Mouse (Mus musculus) olfactory bulb, adult 2 months (tissue): Measurements from ENCODE around the gene Pepd. TPM values are rescaled to one million over a fixed set of nuclear protein-coding genes. Genes with fewer than 3 reads are reported as not detected.

ENCODE experiments used
- H3K27ac ChIP-seq: fragments of 200-500 bp; 2 replicates; pipeline ENCODE4 v1.5.1; 2012; ENCODE audit warnings: low read depth, low read length; ENCODE audit not compliant: insufficient read depth
- H3K4me1 ChIP-seq: fragments of 200-500 bp; 2 replicates; pipeline ENCODE4 v1.6.1; 2012; ENCODE audit warnings: low read length; ENCODE audit not compliant: control insufficient read depth, insufficient read depth
- H3K4me3 ChIP-seq: fragments of 200-500 bp; 2 replicates; pipeline ENCODE4 v1.5.1; 2012; ENCODE audit warnings: mild to moderate bottlenecking, low read depth, low read length, moderate library complexity; ENCODE audit not compliant: insufficient read depth
- CTCF ChIP-seq: fragments of 200-500 bp; IDR thresholded peaks from 2 replicates; pipeline ENCODE4 v1.5.1; 2012; ENCODE audit warnings: low read depth, mild to moderate bottlenecking, low read length, moderate library complexity; ENCODE audit not compliant: insufficient read depth
- POLR2A ChIP-seq: fragments of 200-500 bp; IDR thresholded peaks from 2 replicates; pipeline ENCODE4 v1.6.1; 2012; ENCODE audit warnings: mild to moderate bottlenecking, low read depth, low read length, moderate library complexity; ENCODE audit not compliant: insufficient read depth
- WGBS: fragments of 180-500 bp; shearing (Covaris S2); methylation state at CpG from one replicate; pipeline ENCODE4 v1.1.7; 2018; 5-methylcytosine and 5-hydroxymethylcytosine counted together
- polyA plus RNA-seq: library from polyadenylated mRNA; stranded (reverse); fragments of >200 nt; gene quantifications from 2 replicates; pipeline ENCODE4 v1.2.4, GENCODE M21; 2012; ENCODE audit warnings: low replicate concordance; ENCODE audit not compliant: missing spikeins, insufficient read depth, insufficient read length

Gene Pepd
- polyA plus RNA-seq, 1 experiment = not detected

GRCm38 (mm10) chr7:35059467-35059866 is 147.3 kb downstream of the Pepd start:
- Histone ChIP-seq H3K4me1 (peaks cover 2% of the 10 kb centered on the region; the same call in 1 of the 2 replicates), H3K4me3 (no peak overlapping the region), H3K27ac (no peak overlapping the region)
- TF ChIP-seq CTCF (no peak), POLR2A (no peak)
- 75% methylated on average over 5 of the region's 5 CpGs for WGBS

DNA sequence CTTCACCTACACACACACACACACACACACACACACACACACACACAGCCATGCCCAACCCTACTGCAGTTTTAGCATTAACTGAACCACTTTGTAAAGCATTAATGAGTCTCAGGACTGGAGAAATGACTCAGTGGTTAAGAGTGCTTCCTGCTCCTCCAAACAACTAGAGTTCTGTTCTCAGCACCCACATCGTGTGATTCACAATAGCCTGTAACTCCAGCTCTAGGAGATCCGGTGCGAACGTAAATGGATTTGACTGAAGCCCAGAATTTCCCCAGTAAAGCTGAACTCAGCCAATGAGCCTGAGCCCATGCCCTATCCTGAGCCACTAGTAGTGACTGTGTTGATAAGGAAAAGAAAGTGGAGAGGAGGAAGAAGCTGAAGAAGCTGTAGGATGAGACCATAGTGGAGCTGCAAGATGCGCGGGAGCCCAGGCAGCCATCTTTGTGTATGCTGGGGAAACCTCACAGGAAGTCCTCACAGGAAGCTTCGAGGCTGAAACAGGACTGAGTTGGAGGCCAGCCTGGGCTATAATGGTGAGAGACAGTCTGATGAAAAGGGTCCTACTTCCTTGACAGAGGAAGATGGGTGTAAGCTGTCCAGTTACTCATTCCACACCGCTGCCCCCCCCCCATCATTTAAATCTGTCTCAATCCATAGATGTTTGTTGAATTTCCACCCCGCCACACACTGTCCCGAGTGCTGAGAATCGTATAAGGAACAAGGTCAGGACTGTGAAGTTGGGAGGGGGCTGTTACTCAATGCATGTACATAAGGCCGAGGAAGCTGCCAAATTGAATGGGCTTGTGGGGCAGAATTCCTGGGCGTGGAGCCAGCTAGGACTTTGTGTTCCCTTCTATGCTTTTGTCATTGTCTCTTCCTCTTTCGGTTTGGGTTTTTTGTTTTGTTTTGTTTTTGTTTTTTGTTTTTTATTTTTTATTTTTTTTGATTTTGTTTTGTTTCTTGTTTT is 152.4 kb downstream of the Pepd start:
- H3K4me3 ChIP-seq = no peak overlapping the region
- TF ChIP-seq CTCF = no peak
- TF ChIP-seq POLR2A = no peak
- no peaks in the 10 kb centered on the region for H3K4me1 ChIP-seq
- no peak overlapping the region for H3K27ac ChIP-seq
- WGBS = 54% methylated on average over 14 of the region's 14 CpGs

DNA sequence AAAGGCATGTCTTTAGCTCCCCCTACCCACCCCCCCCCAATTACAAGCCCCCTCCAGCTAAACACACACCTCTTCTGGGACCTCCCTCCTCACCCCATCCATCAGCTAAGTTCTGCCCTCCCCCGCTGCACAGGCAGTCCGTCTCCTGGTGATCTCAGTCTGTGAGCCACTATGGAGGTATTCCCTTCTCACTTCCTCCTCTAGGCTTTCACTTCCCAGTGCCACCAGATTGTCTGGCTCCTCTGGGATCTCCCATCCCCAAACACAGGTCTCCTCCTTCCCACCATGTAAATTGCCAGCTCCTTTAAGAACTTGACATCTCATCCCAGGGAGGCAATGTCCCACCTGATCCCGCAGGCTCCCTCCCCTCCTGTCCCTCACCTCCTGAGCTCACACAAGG is 153.8 kb downstream of the Pepd start:
- no peak for TF ChIP-seq POLR2A
- TF ChIP-seq CTCF = no peak
- 90% methylated on average over 3 of the region's 3 CpGs for WGBS
- H3K4me3 ChIP-seq = no peak overlapping the region
- H3K4me1 ChIP-seq = no peaks in the 10 kb centered on the region
- H3K27ac ChIP-seq = no peak overlapping the region

DNA sequence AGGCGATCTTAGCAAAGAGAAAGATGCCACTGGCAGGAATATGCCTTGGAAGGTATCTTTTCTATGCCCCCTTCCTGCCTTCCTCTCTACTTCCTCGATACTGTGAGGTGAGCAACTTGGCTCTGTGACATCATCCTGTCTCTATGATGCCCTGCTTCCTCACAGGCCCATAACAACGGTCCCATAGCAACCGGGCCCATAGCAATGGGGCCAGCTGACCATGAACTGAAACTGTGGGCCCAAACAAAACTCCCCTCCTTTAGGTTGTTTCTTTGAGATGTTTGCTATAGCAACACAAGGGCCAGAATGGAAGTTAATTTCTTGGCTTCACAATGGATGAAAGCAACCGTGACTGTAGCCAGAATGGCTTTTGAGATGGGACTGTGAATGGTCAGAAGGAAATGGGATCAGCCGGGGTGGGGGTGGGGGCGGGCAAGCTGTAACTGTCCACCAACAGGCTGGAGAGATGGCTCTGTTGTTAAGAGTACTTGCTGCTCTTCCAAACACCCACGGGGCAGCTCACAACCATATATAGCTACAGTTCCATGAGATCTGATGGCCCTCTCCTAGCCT is 154.5 kb downstream of the Pepd start:
- H3K4me3 ChIP-seq = no peak overlapping the region
- 62% methylated on average over 8 of the region's 8 CpGs for WGBS
- H3K27ac ChIP-seq = no peak overlapping the region
- no peaks in the 10 kb centered on the region for H3K4me1 ChIP-seq
- TF ChIP-seq POLR2A (no peak), CTCF (no peak)

GRCm38 (mm10) chr7:35076645-35077044 is 164.5 kb downstream of the Pepd start:
- Histone ChIP-seq H3K4me3 (no peak overlapping the region), H3K27ac (no peak overlapping the region), H3K4me1 (peaks cover 5% of the 10 kb centered on the region; the same call in 1 of the 2 replicates)
- TF ChIP-seq CTCF = no peak
- TF ChIP-seq POLR2A = no peak
- 51% methylated on average over 5 of the region's 5 CpGs for WGBS

GRCm38 (mm10) chr7:35080843-35081338 is 168.7 kb downstream of the Pepd start:
- no peak overlapping the region for H3K4me3 ChIP-seq
- H3K27ac ChIP-seq = peak overlapping the region; percentile 57
- peaks cover 5% of the 10 kb centered on the region; the same call in 1 of the 2 replicates for H3K4me1 ChIP-seq
- WGBS = 50% methylated on average over 10 of the region's 10 CpGs
- TF ChIP-seq POLR2A (no peak), CTCF (no peak)

GRCm38 (mm10) chr7:35081406-35082104 is 169.4 kb downstream of the Pepd start:
- Histone ChIP-seq H3K4me3 (no peak overlapping the region), H3K27ac (peak overlapping the region; percentile 57), H3K4me1 (peaks cover 8% of the 10 kb centered on the region)
- WGBS = 92% methylated on average over 9 of the region's 9 CpGs
- TF ChIP-seq POLR2A (no peak), CTCF (no peak)

DNA sequence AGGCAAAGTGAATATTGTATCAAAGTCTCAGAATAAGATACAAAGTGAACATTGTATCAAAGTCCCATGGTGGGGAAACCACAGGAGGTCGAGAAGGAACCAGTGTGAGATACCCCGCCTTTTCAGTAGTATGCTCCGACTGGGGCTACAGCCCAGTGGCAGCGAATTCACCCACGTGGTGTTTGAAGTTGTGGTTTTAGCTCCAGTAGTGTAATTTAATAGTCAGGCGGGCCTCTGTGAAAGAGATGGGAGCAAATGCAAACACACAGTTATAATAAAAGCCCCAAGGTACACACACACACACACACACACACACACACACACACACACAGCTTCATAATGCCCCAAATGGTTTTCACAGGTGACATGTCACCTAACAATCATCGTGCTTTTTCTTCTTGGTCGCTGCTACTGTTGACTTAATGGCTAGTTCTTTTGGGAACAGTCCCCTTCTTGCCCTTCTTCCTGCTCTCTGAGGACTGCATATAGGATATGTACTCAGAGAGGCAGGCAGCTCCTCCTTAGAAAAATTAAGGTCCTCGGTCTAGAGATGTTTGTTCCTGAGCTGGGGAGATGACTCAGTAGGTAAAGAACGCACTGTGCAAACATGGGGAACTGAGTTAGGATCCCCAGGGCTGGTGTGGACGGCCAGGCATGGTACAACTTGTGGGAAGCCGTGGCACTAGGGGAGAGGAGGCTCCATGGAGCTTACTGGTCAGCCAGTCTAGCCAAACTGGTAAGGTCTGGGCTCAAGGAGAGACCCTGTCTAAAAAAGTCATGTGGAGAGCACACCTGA is 172.6 kb downstream of the Pepd start:
- Histone ChIP-seq H3K4me1 (peaks cover 10% of the 10 kb centered on the region), H3K4me3 (no peak overlapping the region), H3K27ac (no peak overlapping the region)
- TF ChIP-seq POLR2A (no peak), CTCF (no peak)
- 79% methylated on average over 12 of the region's 12 CpGs for WGBS
